Mouse (Mus musculus) bone marrow, adult 2 months (tissue): ENCODE measurements around the gene Pde3a.

Experiments used
- CTCF ChIP-seq: fragments of 200-500 bp; IDR thresholded peaks from 2 replicates; pipeline ENCODE4 v1.5.1; 2011; ENCODE audit warnings: low read length, control low read depth; ENCODE audit not compliant: control insufficient read depth, insufficient read depth
- POLR2A ChIP-seq: fragments of 200-500 bp; IDR thresholded peaks from 2 replicates; pipeline ENCODE4 v1.6.1; 2011; ENCODE audit warnings: low read depth, mild to moderate bottlenecking, control low read depth, low read length, borderline replicate concordance; ENCODE audit not compliant: control insufficient read depth

DNA sequence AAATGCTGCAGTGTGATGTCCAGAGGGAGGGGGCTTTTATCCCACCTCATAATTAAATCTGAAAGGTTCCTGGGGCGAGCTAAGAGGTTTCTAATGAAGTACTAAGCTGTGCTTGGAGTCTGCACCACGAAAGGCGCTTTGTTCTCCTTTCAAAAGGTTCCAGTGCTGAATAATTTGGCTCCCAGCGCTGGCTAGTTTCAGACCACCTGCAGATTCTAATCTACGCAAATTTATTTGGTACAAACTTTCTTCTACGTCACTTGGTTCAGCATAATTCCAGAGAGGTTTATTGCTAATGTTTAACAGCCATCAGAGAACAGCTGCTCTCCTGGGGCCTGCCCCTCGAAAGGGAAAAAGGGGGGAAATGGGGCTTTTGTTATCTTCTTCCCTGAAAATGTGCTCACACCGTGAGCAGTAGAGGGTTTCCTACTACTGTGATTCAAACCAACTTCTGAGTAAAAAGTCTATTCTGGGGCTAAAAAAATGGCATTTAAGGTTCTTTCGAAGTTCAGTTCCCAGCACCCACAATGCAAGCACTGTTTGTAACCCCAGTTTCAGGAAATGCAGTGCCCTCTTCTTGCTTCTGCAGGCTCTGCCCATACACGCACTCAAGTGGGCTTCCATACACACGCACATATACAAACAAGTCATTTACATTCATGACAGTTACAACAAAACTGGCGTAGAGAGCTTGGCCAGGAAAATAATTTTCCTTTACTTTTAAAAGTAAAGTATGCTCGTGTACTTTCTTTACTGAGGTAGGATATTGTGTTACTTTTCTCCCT lies 246.8 kb downstream of the Pde3a start:
- TF ChIP-seq CTCF (no peak), POLR2A (no peak)
